Comparison of ENCODE assay signal across 8 mouse cellular contexts in the genomic region with DNA sequence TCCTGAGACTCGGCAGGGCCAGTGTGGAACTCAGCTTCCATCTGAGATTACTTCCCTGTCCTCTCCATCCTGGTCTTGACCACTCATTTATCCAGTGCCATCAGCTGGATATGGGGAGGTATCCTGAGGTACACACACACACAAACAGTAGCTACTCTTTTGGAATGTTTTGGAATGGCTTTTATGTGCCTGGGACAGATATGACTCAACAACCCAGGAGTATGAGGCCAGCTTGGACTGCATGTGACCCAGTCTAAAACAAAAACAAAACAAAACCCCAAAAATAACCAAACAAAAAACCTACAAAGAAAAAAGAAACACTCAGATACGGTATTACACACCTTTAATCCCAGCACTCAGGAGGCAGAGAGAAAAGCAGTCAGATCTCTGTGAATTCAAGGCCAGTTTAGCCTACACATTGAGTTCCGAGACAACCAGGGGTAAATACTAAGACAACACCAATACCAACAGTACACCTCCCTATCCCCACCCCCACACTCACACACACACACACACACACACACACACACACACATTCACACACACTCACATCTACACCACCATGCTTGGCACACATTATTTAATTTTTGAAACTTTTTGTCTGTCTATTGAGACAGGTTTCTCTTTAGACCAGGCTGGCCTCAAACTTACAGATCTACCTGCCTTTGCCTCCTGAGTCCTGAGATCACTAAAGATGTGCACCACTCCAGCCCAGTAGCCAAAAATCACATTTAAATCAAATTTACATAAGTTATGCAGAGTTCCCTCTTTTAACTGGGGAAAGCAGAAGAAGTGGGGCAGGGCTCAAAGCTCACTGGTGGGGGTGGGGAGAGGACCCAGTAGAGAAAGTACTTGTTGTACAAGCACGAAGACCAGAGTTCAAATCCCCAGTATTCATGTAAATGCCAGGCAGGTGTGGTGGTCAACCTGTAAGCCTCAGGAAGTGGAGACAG. TPM values are rescaled to one million over a fixed set of nuclear protein-coding genes. Genes with fewer than 3 reads are reported as not detected.
DNase-seq lines count a peak whose midpoint lies in the region; ATAC-seq and TF ChIP-seq lines count a peak whose summit lies in the region.
"Had no signal": no experiment of that assay in that cellular context is flagged by ENCODE, and none has a peak within 500 bp of the region (broad histone marks: within the 10 kb centered on the region; RNA-seq: fewer than 3 reads in every experiment).

No protein-coding gene starts in this region.

- peak overlapping the region; percentile 50 for H3K4me2 ChIP-seq in liver, embryonic 11.5 days
- H3K4me2 ChIP-seq in embryonic facial prominence, embryonic 14.5 days (ENCODE audit: low read depth, low read length) = peak overlapping the region; percentile 32; the same call in 1 of the 2 replicates
- peak overlapping the region; percentile 73 for H3K4me2 ChIP-seq in myocyte (ENCODE audit: low read depth)

- TF ChIP-seq RAD21 in MEL (IDR thresholded peaks at IDR 0.05; ENCODE audit: low read depth, low read length) = no peak

- no peak overlapping the region; the same call in 1 of the 2 replicates for H3K27ac ChIP-seq in liver, embryonic 11.5 days (ENCODE audit: low read depth, low read length)
- no peak overlapping the region for H3K27ac ChIP-seq in MEL (ENCODE audit: control insufficient read depth, low read depth, low read length)
- H3K27ac ChIP-seq in embryonic facial prominence, embryonic 14.5 days (replicated peaks; ENCODE audit: low read depth, low read length) = no peak overlapping the region

- TF ChIP-seq EP300 in MEL (IDR thresholded peaks at IDR 0.05; ENCODE audit: low read depth in 1 of 2, low read length in 2 of 2) = no peak

- H3K4me1 ChIP-seq in liver, embryonic 11.5 days (replicated peaks; ENCODE audit: control insufficient read depth, insufficient read depth, low read length) = peaks cover 7% of the 10 kb centered on the region
- H3K4me1 ChIP-seq in MEL (ENCODE audit: control insufficient read depth in 1 of 2, insufficient read depth in 2 of 2, low read length in 2 of 2) = peaks cover 0 to 7% of the 10 kb centered on the region in 2 experiments; a peak in 2 of 4 replicates
- no peaks in the 10 kb centered on the region for H3K4me1 ChIP-seq in embryonic facial prominence, embryonic 14.5 days (ENCODE audit: control insufficient read depth, insufficient read depth, low read length)

- no peak for DNase-seq in liver, embryonic 11.5 days (ENCODE audit: low spot score)
- no peak for DNase-seq in liver
- DNase-seq in MEL (ENCODE audit: low read depth, low spot score) = peak; percentile 43
- no peak for DNase-seq in embryonic facial prominence, embryonic 14.5 days (ENCODE audit: low spot score)
- DNase-seq in frontal cortex, postnatal 36 days (ENCODE audit: low spot score in 2 of 2) = no peak
- DNase-seq in right cerebral cortex, postnatal 14 days = no peak
- DNase-seq: layer of hippocampus, adult 9-11 months had no signal

- TF ChIP-seq POLR2A in MEL (IDR thresholded peaks at IDR 0.05; ENCODE audit: control insufficient read depth in 1 of 2, insufficient read depth in 1 of 2, low read depth in 1 of 2, low read length in 2 of 2, poor library complexity in 1 of 2) = no peak
- no peak for TF ChIP-seq POLR2A in myocyte (IDR thresholded peaks at IDR 0.05; ENCODE audit: insufficient read length, low read depth)

- peak overlapping the region; percentile 13; the same call in 1 of the 2 replicates for H3K9ac ChIP-seq in liver, embryonic 11.5 days (ENCODE audit: low read depth, low read length)
- H3K9ac ChIP-seq in MEL (ENCODE audit: control insufficient read depth, low read depth, low read length, poor library complexity, severe bottlenecking) = no peak overlapping the region
- H3K9ac ChIP-seq in embryonic facial prominence, embryonic 14.5 days (ENCODE audit: low read depth, low read length) = no peak overlapping the region

- ATAC-seq in liver, embryonic 11.5 days (replicated peaks; ENCODE audit: low FRiP score) = no peak
- ATAC-seq in embryonic facial prominence, embryonic 14.5 days (ENCODE audit: low read depth) = no peak

- H3K79me2 ChIP-seq in MEL (ENCODE audit: control insufficient read depth, insufficient read depth, low read length, poor library complexity) (no peaks in the 10 kb centered on the region), myocyte (ENCODE audit: control insufficient read depth, insufficient read depth) (no peaks in the 10 kb centered on the region)

- H3ac ChIP-seq in myocyte (ENCODE audit: control insufficient read depth, insufficient read length) = no peak overlapping the region

- H3K9me3 ChIP-seq in liver, embryonic 11.5 days (ENCODE audit: control insufficient read depth, low read length) = no peaks in the 10 kb centered on the region
- no peaks in the 10 kb centered on the region for H3K9me3 ChIP-seq in MEL (replicated peaks; ENCODE audit: insufficient read depth, low read length)
- no peaks in the 10 kb centered on the region for H3K9me3 ChIP-seq in embryonic facial prominence, embryonic 14.5 days (ENCODE audit: control insufficient read depth, low read length)

- 62% methylated on average over 4 of the region's 4 CpGs for WGBS in liver, embryonic 11.5 days
- WGBS in embryonic facial prominence, embryonic 14.5 days = 77% methylated on average over 4 of the region's 4 CpGs

- H3K27me3 ChIP-seq in liver, embryonic 11.5 days (replicated peaks; ENCODE audit: control insufficient read depth, insufficient read depth, low read length) = no peaks in the 10 kb centered on the region
- peaks cover 0 to 1% of the 10 kb centered on the region in 2 experiments; a peak in 2 of 4 replicates for H3K27me3 ChIP-seq in MEL (ENCODE audit: control insufficient read depth in 1 of 2, insufficient read depth in 2 of 2, low read length in 2 of 2)
- no peaks in the 10 kb centered on the region for H3K27me3 ChIP-seq in embryonic facial prominence, embryonic 14.5 days (replicated peaks; ENCODE audit: control insufficient read depth, insufficient read depth, low read length)
- H3K27me3 ChIP-seq in myocyte (ENCODE audit: control insufficient read depth, insufficient read depth, insufficient read length) = no peaks in the 10 kb centered on the region

- H3K36me3 ChIP-seq in liver, embryonic 11.5 days (ENCODE audit: control insufficient read depth, insufficient read depth, low read length) = no peaks in the 10 kb centered on the region
- no peaks in the 10 kb centered on the region for H3K36me3 ChIP-seq in MEL (ENCODE audit: control insufficient read depth in 1 of 2, insufficient read depth in 2 of 2, low read length in 2 of 2)
- no peaks in the 10 kb centered on the region for H3K36me3 ChIP-seq in embryonic facial prominence, embryonic 14.5 days (ENCODE audit: control insufficient read depth, insufficient read depth, low read length)
- no peaks in the 10 kb centered on the region for H3K36me3 ChIP-seq in myocyte (ENCODE audit: control insufficient read depth, insufficient read depth)

- H3K4me3 ChIP-seq in liver, embryonic 11.5 days (ENCODE audit: low read depth, low read length) = peak overlapping the region; percentile 2; the same call in 1 of the 2 replicates
- H3K4me3 ChIP-seq in MEL (ENCODE audit: control insufficient read depth in 1 of 2, insufficient read depth in 1 of 2, low read depth in 2 of 2, low read length in 2 of 2) = no peak overlapping the region
- no peak overlapping the region for H3K4me3 ChIP-seq in embryonic facial prominence, embryonic 14.5 days (ENCODE audit: low read depth, low read length)
- H3K4me3 ChIP-seq in myocyte = peak overlapping the region; percentile 3

- no peak for TF ChIP-seq CTCF in MEL (IDR thresholded peaks at IDR 0.05 in 2 of 3, conservative IDR thresholded peaks at IDR 0.05 in 1 of 3; ENCODE audit: control insufficient read depth in 1 of 3, insufficient read depth in 1 of 3, low read depth in 2 of 3, low read length in 3 of 3, poor library complexity in 1 of 3, severe bottlenecking in 1 of 3)

RNA-seq across cellular contexts. Expression of gene Mief1, which starts 13.8 kb away (rescaled TPM):
- 35.8 and 44.9 TPM in 2 replicates for polyA plus RNA-seq in liver, embryonic 11.5 days (2014; fragmentation: Nextera tagmentation; extraction: Ambion mirVana)
- 35.4 and 41.5 TPM in 2 replicates for total RNA-seq in MEL (2012; rRNA removed)
- polyA plus RNA-seq in MEL (2012; ENCODE audit: insufficient read depth in 1 of 2, insufficient read length in 2 of 2, low read depth in 1 of 2, low replicate concordance in 2 of 2, missing spikeins in 1 of 2) (10 to 100 TPM in 1 of 2 experiments, not detected in 1; 34.6 TPM), myocyte (2012; fragmentation: generic; extraction: Trizol) (24.3 TPM)
- polyA plus RNA-seq in embryonic facial prominence, embryonic 14.5 days (2014; fragmentation: Nextera tagmentation; extraction: Ambion mirVana) = 27.9 and 30.0 TPM in 2 replicates

RNA-seq across cellular contexts. Expression of gene AC140267.1, which starts 15.7 kb away (rescaled TPM):
- not detected in 2 replicates for polyA plus RNA-seq in liver, embryonic 11.5 days (2014; fragmentation: Nextera tagmentation; extraction: Ambion mirVana)
- not detected in 2 replicates for total RNA-seq in MEL (2012; rRNA removed)
- polyA plus RNA-seq in MEL (2012; ENCODE audit: insufficient read depth in 1 of 2, insufficient read length in 2 of 2, low read depth in 1 of 2, low replicate concordance in 2 of 2, missing spikeins in 1 of 2) = 1 to 10 TPM in 1 of 2 experiments, not detected in 1; 1.9 TPM
- not detected in 2 replicates for polyA plus RNA-seq in embryonic facial prominence, embryonic 14.5 days (2014; fragmentation: Nextera tagmentation; extraction: Ambion mirVana)
- polyA plus RNA-seq in myocyte (2012; fragmentation: generic; extraction: Trizol) = not detected

RNA-seq across cellular contexts. Expression of gene Atf4, which starts 35.0 kb away (rescaled TPM):
- 186 and 188 TPM in 2 replicates for polyA plus RNA-seq in liver, embryonic 11.5 days (2014; fragmentation: Nextera tagmentation; extraction: Ambion mirVana)
- 351 and 459 TPM in 2 replicates for total RNA-seq in MEL (2012; rRNA removed)
- 100 to 1,000 TPM in 1 of 2 experiments, 10 to 100 TPM in 1; 85.1 to 444 TPM for polyA plus RNA-seq in MEL (2012; ENCODE audit: insufficient read depth in 1 of 2, insufficient read length in 2 of 2, low read depth in 1 of 2, low replicate concordance in 2 of 2, missing spikeins in 1 of 2)
- polyA plus RNA-seq in embryonic facial prominence, embryonic 14.5 days (2014; fragmentation: Nextera tagmentation; extraction: Ambion mirVana) = 132 and 140 TPM in 2 replicates
- polyA plus RNA-seq in myocyte (2012; fragmentation: generic; extraction: Trizol) = 1,038 TPM

RNA-seq across cellular contexts. Expression of gene Rps19bp1, which starts 44.1 kb away (rescaled TPM):
- polyA plus RNA-seq in liver, embryonic 11.5 days (2014; fragmentation: Nextera tagmentation; extraction: Ambion mirVana) = 75.4 and 80.8 TPM in 2 replicates
- total RNA-seq in MEL (2012; rRNA removed) = 59.7 and 78.9 TPM in 2 replicates
- polyA plus RNA-seq in MEL (2012; ENCODE audit: insufficient read depth in 1 of 2, insufficient read length in 2 of 2, low read depth in 1 of 2, low replicate concordance in 2 of 2, missing spikeins in 1 of 2) (100 to 1,000 TPM in 1 of 2 experiments, not detected in 1; 155 TPM), myocyte (2012; fragmentation: generic; extraction: Trizol) (144 TPM)
- polyA plus RNA-seq in embryonic facial prominence, embryonic 14.5 days (2014; fragmentation: Nextera tagmentation; extraction: Ambion mirVana) = 52.6 and 55.0 TPM in 2 replicates

RNA-seq across cellular contexts. Expression of gene Mgat3, which starts 46.5 kb away (rescaled TPM):
- 2.5 and 2.7 TPM in 2 replicates for polyA plus RNA-seq in liver, embryonic 11.5 days (2014; fragmentation: Nextera tagmentation; extraction: Ambion mirVana)
- not detected in 2 replicates for total RNA-seq in MEL (2012; rRNA removed)
- not detected for polyA plus RNA-seq in MEL (2012; ENCODE audit: insufficient read depth in 1 of 2, insufficient read length in 2 of 2, low read depth in 1 of 2, low replicate concordance in 2 of 2, missing spikeins in 1 of 2)
- 7.3 and 7.8 TPM in 2 replicates for polyA plus RNA-seq in embryonic facial prominence, embryonic 14.5 days (2014; fragmentation: Nextera tagmentation; extraction: Ambion mirVana)
- polyA plus RNA-seq in myocyte (2012; fragmentation: generic; extraction: Trizol) = 9.7 TPM

Comparison
In these comparisons a context has a peak if more than half of its experiments do, and no peak if none do; other contexts are left out.
1. H3K4me3 ChIP-seq: peak in liver, embryonic 11.5 days (single experiment) and myocyte (single experiment); none in MEL (0 of 2) and embryonic facial prominence, embryonic 14.5 days (single experiment).
2. Peak in every context shown above with its lines, with median percentiles within 50 percentile points of each other: H3K4me2 ChIP-seq.